Mouse (Mus musculus) spleen, postnatal 36 days (tissue): ENCODE measurements around the gene Rasl11b.

Source experiments
- DNase-seq, 2 experiments: peaks; one replicate each; pipeline ENCODE4 v3.0.0; 2022; ENCODE audit warnings: low spot score in 2 of 2, mixed read lengths in 1 of 2

Rasl11b gene

GRCm38 (mm10) chr5:74194841-74195613 lies at the start of gene Rasl11b:
Gene Rasl11b (plus strand): TSS chr5:74195286.
- DNase-seq = peak; percentile 82 to 84

GRCm38 (mm10) chr5:74147631-74148030 lies 47.5 kb upstream of the Rasl11b start:
- DNase-seq = no peak

GRCm38 (mm10) chr5:74149975-74150374 lies 45.1 kb upstream of the Rasl11b start:
- no peak for DNase-seq

- no peak for DNase-seq
These were observed 43.3 kb upstream of the Rasl11b start for GRCm38 (mm10) chr5:74151774-74152173.

GRCm38 (mm10) chr5:74155860-74156351 lies 39.2 kb upstream of the Rasl11b start:
- DNase-seq = no peak

- DNase-seq = no peak
These were observed 36.0 kb upstream of the Rasl11b start for GRCm38 (mm10) chr5:74158929-74159632.

GRCm38 (mm10) chr5:74159906-74160305 lies 35.2 kb upstream of the Rasl11b start:
- no peak for DNase-seq

GRCm38 (mm10) chr5:74160349-74160748 lies 34.7 kb upstream of the Rasl11b start:
- no peak for DNase-seq

- no peak for DNase-seq
These were observed 33.7 kb upstream of the Rasl11b start for GRCm38 (mm10) chr5:74161297-74161926.

- no peak for DNase-seq
These were observed 33.1 kb upstream of the Rasl11b start for GRCm38 (mm10) chr5:74162013-74162412.

- no peak for DNase-seq
These were observed 31.9 kb upstream of the Rasl11b start for GRCm38 (mm10) chr5:74163141-74163540.

GRCm38 (mm10) chr5:74164547-74164946 lies 30.5 kb upstream of the Rasl11b start:
- no peak for DNase-seq

- DNase-seq = no peak
These were observed 28.4 kb upstream of the Rasl11b start for GRCm38 (mm10) chr5:74166642-74167041.

- DNase-seq = no peak
These were observed 27.0 kb upstream of the Rasl11b start for GRCm38 (mm10) chr5:74168085-74168484.

GRCm38 (mm10) chr5:74171768-74172167 lies 23.3 kb upstream of the Rasl11b start:
- DNase-seq = no peak

- no peak for DNase-seq
These were observed 22.9 kb upstream of the Rasl11b start for GRCm38 (mm10) chr5:74172208-74172607.

GRCm38 (mm10) chr5:74173162-74173844 lies 21.8 kb upstream of the Rasl11b start:
- DNase-seq = no peak

- no peak for DNase-seq
These were observed 19.4 kb upstream of the Rasl11b start for GRCm38 (mm10) chr5:74175526-74176270.

- DNase-seq = no peak
These were observed 14.9 kb upstream of the Rasl11b start for GRCm38 (mm10) chr5:74180216-74180615.

GRCm38 (mm10) chr5:74183118-74183517 lies 12.0 kb upstream of the Rasl11b start:
- no peak for DNase-seq

GRCm38 (mm10) chr5:74184607-74185006 lies 10.5 kb upstream of the Rasl11b start:
- no peak for DNase-seq
